Mouse (Mus musculus) embryonic fibroblast, embryonic 13.5 days (primary cell): ENCODE measurements around the gene Blnk.

Experiments
- CTCF ChIP-seq: IDR thresholded peaks from 2 replicates; pipeline ENCODE4 v1.5.1; 2011; ENCODE audit warnings: mild to moderate bottlenecking, control low read depth, low read length, moderate library complexity, borderline replicate concordance; ENCODE audit not compliant: insufficient read depth
- POLR2A ChIP-seq: IDR thresholded peaks from 2 replicates; pipeline ENCODE4 v1.6.1; 2011; ENCODE audit warnings: low read depth, mild to moderate bottlenecking, control low read depth, low read length, moderate library complexity

- TF ChIP-seq POLR2A (no peak), CTCF (no peak)
These were observed 4.3 kb downstream of the Blnk start for GRCm38 (mm10) chr19:40989961-40990600.
